Mouse (Mus musculus) spleen, postnatal 14 days (tissue): ENCODE data around the gene Fam20a.

Experiments
- DNase-seq, 2 experiments: peaks; one replicate each; pipeline ENCODE4 v3.0.0; 2021 to 2022; ENCODE audit warnings: low spot score in 2 of 2

Gene Fam20a

DNA sequence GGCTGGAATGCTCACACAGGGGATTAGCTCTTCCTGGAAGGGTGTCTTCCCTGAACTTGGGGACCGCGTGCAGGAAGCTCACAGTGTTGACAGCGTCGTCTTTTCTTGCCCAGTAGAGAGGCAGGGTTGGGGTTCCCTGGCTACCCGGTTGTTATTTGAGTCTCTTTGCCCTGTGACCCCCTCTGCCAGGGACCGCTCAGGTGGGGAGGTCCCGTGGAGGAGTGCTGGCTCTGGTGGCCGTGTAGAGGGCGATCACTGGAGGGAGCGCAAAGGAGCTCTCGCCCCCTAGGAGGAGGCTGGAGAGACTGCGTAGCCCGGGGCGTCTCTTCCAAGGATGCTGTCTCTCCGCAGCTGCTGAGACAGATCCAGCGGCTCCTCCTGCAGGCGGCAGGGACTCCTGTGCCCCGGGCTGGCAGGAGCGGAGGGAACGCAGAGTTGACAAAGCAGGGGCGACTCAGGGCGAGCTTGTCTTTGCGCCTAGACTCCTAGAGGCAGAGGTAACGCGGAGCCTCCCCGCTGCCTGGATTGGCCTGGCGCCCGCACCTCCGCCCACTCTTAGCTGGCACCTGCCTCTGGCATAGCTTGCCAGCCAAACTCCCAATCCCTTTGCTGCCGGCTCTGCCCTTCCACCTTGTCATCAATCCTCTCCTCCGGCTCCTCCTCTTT is at the start of gene Fam20a:
TSS of gene Fam20a (minus strand) at position 499 of the 666 bp plus-strand sequence.
- DNase-seq, result no peak

GRCm38 (mm10) chr11:109771381-109771780 is 49.3 kb upstream of the Fam20a start:
- DNase-seq, result no peak

- DNase-seq, result no peak
These were observed 48.1 kb upstream of the Fam20a start for GRCm38 (mm10) chr11:109770185-109770584.

GRCm38 (mm10) chr11:109769091-109769490 is 47.0 kb upstream of the Fam20a start:
- DNase-seq, result no peak

- DNase-seq, result no peak
These were observed 38.0 kb upstream of the Fam20a start for GRCm38 (mm10) chr11:109760063-109760462.

- no peak for DNase-seq
These were observed 36.6 kb upstream of the Fam20a start for GRCm38 (mm10) chr11:109758616-109759215.

DNA sequence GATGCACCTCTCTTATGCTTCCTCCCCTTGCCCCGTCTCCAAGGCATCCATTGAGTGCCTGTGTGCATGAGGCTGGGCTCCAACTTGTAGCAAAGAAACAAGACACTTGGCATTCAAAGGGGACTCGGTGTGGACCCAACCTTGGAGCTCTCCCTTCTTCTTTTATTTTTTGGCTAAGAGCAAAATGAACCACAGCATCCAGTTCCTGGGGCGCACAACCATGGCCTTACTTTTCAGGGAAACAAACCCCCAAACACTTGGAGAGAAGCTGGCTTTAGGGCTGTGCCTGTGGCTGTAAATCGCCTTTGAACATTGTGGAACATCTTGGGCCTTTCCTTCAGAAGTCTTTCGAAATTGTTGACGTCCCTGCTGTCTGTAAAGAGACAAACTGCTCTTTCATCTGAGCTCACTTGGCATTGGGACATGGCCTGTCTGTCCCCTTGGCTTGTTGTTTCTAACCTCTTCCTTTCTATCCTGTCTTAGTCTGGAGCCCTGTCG is 32.1 kb upstream of the Fam20a start:
- no peak for DNase-seq

DNA sequence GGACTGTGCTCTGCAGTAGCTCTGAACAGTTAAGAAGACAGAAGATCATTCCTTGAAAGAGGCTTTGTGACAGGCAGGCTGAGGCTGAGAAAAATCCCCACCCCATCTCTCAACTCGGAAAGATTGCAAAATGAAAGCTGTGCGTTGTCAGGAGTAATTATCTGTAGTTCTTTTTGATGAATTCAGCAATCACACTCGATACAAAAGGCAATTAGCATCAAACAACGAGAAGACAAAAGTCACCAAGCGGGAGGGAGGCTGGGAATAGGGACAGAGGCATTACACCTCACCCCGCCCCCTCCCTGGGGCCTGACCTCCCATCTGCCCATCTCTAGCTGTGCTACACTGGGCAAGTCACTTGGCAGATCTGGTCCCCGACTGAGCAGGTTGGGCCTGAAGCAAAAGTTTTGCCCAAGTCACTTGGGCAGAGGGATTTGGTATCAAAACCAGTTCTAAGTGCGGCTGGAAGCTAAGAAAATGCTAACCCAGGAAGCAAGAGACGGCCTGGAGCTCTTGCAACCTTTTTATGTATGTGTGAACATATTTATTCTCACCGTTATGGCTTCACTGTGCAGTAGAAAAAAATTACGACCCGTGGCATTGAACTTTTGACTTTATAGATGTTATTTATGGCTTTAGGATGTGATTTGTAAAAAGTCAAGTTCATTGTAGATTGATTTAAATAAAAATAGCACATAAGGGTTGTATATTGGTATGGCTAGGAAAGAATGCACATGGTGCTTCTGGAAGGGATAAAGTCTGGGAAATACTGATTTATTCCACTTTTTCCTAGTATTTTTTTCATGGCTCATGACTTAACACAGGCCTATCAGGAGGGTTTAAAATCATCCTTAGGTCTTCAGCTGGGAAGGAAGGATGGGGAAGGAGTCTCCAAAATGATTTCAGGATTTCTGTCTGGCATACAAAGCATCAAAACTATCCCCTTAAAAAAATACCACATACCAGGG is 29.8 kb upstream of the Fam20a start:
- no peak for DNase-seq

- no peak for DNase-seq
These were observed 23.1 kb upstream of the Fam20a start for GRCm38 (mm10) chr11:109745210-109745609.

GRCm38 (mm10) chr11:109737967-109738366 is 15.9 kb upstream of the Fam20a start:
- DNase-seq, result no peak

GRCm38 (mm10) chr11:109736406-109736805 is 14.3 kb upstream of the Fam20a start:
- DNase-seq, result no peak

- DNase-seq, result no peak
These were observed 12.3 kb upstream of the Fam20a start for GRCm38 (mm10) chr11:109734341-109734740.

DNA sequence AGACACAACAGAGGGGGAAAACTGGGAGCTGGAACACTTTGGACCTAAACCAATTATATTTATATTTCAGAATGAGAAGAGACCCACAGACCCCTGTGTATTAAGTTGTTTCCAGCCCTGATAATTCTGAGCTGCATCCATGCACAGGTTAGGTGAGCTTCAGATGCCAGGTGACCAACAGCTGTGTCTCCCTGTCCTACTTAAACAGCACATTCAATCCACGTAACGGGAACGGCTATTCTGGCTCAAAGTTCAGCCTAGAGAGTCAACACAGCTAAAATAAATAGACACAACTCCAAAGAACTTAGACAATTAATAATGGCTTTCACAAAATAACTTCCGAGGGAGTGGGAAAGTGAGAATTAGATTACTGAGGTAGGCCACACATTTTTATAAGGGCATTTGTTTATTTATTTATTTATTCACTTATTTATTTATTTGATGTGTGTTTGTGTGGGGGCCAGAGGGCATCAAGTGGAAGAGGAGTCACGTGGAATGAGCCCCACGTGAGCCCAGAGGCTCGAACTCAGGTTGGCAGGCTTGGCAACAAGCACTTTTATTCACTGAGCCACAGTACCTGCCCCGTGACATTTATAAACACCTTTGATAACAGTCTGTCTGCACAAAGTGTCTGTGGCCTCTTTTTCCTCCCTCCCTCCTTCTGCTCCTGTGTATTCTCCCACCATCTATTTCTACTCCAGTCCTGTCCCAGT is 10.8 kb upstream of the Fam20a start:
- no peak for DNase-seq

DNA sequence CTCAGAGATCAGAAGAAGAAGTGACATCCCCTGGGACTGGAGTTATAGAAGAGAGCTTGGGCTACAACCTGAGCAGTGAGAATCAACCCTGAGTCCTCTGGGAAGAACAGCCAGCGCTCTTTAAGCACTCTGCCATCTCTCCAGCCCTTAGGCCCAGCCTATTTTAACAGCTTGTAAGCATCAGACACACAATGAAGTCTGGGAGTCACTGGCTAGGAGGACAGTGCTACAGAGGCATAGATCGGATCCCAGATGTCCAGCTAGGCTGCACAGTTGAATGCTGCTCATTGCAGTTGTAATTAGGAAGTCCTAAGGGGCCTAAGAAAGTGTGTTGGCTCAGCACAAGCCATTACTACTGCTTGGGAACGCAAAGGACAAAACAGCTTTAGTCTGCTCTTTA is 6.3 kb upstream of the Fam20a start:
- no peak for DNase-seq

- no peak for DNase-seq
These were observed 632 bp upstream of the Fam20a start for GRCm38 (mm10) chr11:109722711-109723110.

- no peak for DNase-seq
These were observed 729 bp downstream of the Fam20a start for GRCm38 (mm10) chr11:109721320-109721780.

DNA sequence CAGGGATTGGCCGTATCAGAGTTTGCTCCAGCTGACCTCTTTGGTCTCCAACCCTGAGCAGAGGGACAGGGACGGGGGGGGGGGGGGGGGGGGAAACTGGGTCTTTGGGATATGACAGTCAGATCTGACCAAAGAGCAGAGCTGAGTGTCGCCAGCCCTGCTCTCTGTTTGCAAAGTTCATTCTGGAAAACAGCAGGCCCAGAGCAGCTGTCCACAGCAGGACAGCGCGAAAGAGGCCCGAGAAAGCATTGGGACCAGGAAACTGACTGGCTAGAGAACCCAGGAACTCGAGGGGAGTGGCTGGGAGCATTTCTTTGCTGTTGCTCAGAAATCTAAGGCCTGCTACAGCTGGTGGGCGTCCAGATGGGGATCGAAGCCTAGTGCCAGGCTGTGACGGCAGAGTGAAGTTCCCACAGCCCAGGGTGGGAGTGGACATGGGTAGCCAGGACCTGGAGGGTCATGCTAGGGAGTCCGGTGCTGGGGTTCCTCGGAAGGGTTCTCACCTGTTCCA is 1.2 kb downstream of the Fam20a start:
- DNase-seq, result no peak

GRCm38 (mm10) chr11:109719399-109719798 is 2.7 kb downstream of the Fam20a start:
- DNase-seq, result no peak

GRCm38 (mm10) chr11:109717966-109718895 is 3.8 kb downstream of the Fam20a start:
- DNase-seq, result no peak

- no peak for DNase-seq
These were observed 4.6 kb downstream of the Fam20a start for GRCm38 (mm10) chr11:109717448-109717847.
